Mouse (Mus musculus): ENCODE measurements at regions not wholly inside any gene's neighbourhood (a gene's known extent, or its start where the extent isn't known, plus 50 kb on each side); places are given as distances from the start of the nearest gene placed in this dataset.
A peak's percentile ranks its signal among the peaks of the same experiment; 100 is the strongest.

DNA sequence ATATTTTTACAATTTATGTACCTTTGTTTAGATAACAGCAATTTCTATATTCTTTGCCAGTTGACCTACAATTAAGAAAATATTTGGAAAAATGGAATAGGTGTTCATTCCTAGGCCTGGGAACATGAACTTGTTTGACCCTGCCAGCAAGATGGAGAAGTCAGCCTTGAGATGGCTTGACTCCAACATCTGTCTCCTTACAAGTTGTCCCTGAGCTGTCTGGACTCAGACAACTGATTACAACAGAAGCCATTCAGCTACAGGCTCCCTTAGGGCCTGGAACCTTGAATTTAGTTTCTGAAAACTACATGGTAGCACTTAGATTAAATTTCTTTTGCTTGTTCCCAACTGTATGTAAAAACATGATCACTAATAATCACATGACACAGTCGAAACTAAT, 148.9 kb upstream of the Trim24 start:
- H3K79me2 ChIP-seq (replicated peaks; ENCODE audit: control insufficient read depth, insufficient read depth, low read length), result no peaks in the 10 kb centered on the region
- DNase-seq, result no peak
- WGBS, result 50% methylated on average over 1 of the region's 1 CpGs
- H3K27ac ChIP-seq, result no peak overlapping the region
- intact Hi-C loops (cut with DNase I), result loop anchor here (5.0 kb wide), 1 partner anchor 64 kb away; no protein-coding TSS in a partner anchor
- TF ChIP-seq CTCF (IDR thresholded peaks at IDR 0.05) (no peak), POLR2A (IDR thresholded peaks at IDR 0.05; ENCODE audit: insufficient read depth, low read depth, low read length) (no peak), EP300 (IDR thresholded peaks at IDR 0.05; ENCODE audit: insufficient read depth, low read depth, low read length) (no peak)
- H3K36me3 ChIP-seq (ENCODE audit: control insufficient read depth, insufficient read depth, low read length), result peaks cover 2% of the 10 kb centered on the region
- peaks cover 2% of the 10 kb centered on the region for H3K4me1 ChIP-seq (ENCODE audit: control insufficient read depth, insufficient read depth, low read length)
- no peak overlapping the region for H3K9ac ChIP-seq (ENCODE audit: low read depth, low read length)
- no peaks in the 10 kb centered on the region for H3K27me3 ChIP-seq (ENCODE audit: control insufficient read depth, insufficient read depth, low read length)
- H3K4me3 ChIP-seq, result no peak overlapping the region

GRCm38 (mm10) chr6:37723337-37723736, 147.3 kb upstream of the Trim24 start:
- Histone ChIP-seq H3K4me3 (no peak overlapping the region), H3K36me3 (ENCODE audit: control insufficient read depth, insufficient read depth, low read length) (peaks cover 2% of the 10 kb centered on the region), H3K9ac (ENCODE audit: low read depth, low read length) (no peak overlapping the region), H3K27ac (peak overlapping the region; percentile 67), H3K27me3 (ENCODE audit: control insufficient read depth, insufficient read depth, low read length) (no peaks in the 10 kb centered on the region), H3K79me2 (replicated peaks; ENCODE audit: control insufficient read depth, insufficient read depth, low read length) (no peaks in the 10 kb centered on the region), H3K4me1 (ENCODE audit: control insufficient read depth, insufficient read depth, low read length) (peaks cover 2% of the 10 kb centered on the region)
- intact Hi-C loops (cut with DNase I), result loop anchor here (5.0 kb wide), 1 partner anchor 66 kb away; no protein-coding TSS in a partner anchor
- TF ChIP-seq EP300 (IDR thresholded peaks at IDR 0.05; ENCODE audit: insufficient read depth, low read depth, low read length) (peak; percentile 52; the same call in 1 of the 2 replicates), CTCF (IDR thresholded peaks at IDR 0.05) (no peak)
- DNase-seq, result no peak
- 14% methylated on average over 4 of the region's 4 CpGs for whole genome bisulfite sequencing

GRCm38 (mm10) chr6:37724240-37724639, 146.4 kb upstream of the Trim24 start:
- no peak for DNase-seq
- no peak for TF ChIP-seq EP300 (IDR thresholded peaks at IDR 0.05; ENCODE audit: insufficient read depth, low read depth, low read length)
- TF ChIP-seq CTCF (IDR thresholded peaks at IDR 0.05), result no peak
- TF ChIP-seq POLR2A (IDR thresholded peaks at IDR 0.05; ENCODE audit: insufficient read depth, low read depth, low read length), result no peak
- peaks cover 2% of the 10 kb centered on the region for H3K4me1 ChIP-seq (ENCODE audit: control insufficient read depth, insufficient read depth, low read length)
- no peak overlapping the region for H3K4me3 ChIP-seq
- H3K79me2 ChIP-seq (replicated peaks; ENCODE audit: control insufficient read depth, insufficient read depth, low read length), result no peaks in the 10 kb centered on the region
- H3K27ac ChIP-seq, result peak overlapping the region; percentile 67
- H3K27me3 ChIP-seq (ENCODE audit: control insufficient read depth, insufficient read depth, low read length), result no peaks in the 10 kb centered on the region
- no peak overlapping the region for H3K9ac ChIP-seq (ENCODE audit: low read depth, low read length)
- intact Hi-C loops (cut with DNase I), result loop anchor here (5.0 kb wide), 1 partner anchor 67 kb away; no protein-coding TSS in a partner anchor
- 91% methylated on average over 5 of the region's 5 CpGs for WGBS
- peaks cover 2% of the 10 kb centered on the region for H3K36me3 ChIP-seq (ENCODE audit: control insufficient read depth, insufficient read depth, low read length)

DNA sequence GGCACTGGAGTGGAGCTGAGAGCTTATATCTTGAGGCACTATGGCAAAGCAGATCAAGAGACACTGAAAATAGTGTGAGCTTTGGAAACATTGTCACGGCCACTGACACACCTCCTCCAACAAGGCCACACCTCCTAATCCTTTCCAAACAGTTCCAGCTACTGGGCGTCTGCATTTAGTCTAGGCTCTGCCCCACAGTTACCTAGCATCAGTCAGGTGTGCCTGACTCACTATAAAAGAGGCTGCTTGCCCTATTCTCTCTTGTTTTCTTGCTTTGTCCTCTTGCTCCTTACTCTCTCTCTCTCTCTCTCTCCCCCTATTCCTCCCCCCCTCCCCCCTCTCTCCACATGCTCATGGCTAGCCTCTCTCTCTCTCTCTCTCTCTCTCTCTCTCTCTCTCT, 142.0 kb upstream of the Trim24 start:
- peaks cover 3% of the 10 kb centered on the region for H3K4me1 ChIP-seq (ENCODE audit: control insufficient read depth, insufficient read depth, low read length)
- no peak overlapping the region for H3K4me3 ChIP-seq
- WGBS, result 89% methylated on average over 2 of the region's 2 CpGs
- no peaks in the 10 kb centered on the region for H3K79me2 ChIP-seq (replicated peaks; ENCODE audit: control insufficient read depth, insufficient read depth, low read length)
- DNase-seq, result no peak
- TF ChIP-seq POLR2A (IDR thresholded peaks at IDR 0.05; ENCODE audit: insufficient read depth, low read depth, low read length) (no peak), EP300 (IDR thresholded peaks at IDR 0.05; ENCODE audit: insufficient read depth, low read depth, low read length) (no peak), CTCF (IDR thresholded peaks at IDR 0.05) (no peak)
- no peaks in the 10 kb centered on the region for H3K27me3 ChIP-seq (ENCODE audit: control insufficient read depth, insufficient read depth, low read length)
- H3K36me3 ChIP-seq (ENCODE audit: control insufficient read depth, insufficient read depth, low read length), result peaks cover 2% of the 10 kb centered on the region
- no peak overlapping the region for H3K9ac ChIP-seq (ENCODE audit: low read depth, low read length)
- intact Hi-C loops (cut with DNase I), result no loop called here
- H3K27ac ChIP-seq, result no peak overlapping the region

- 97% methylated on average over 2 of the region's 2 CpGs for WGBS
- no peak for DNase-seq
Measured at GRCm38 (mm10) chr6:37729165-37729564, 141.4 kb upstream of the Trim24 start.

DNA sequence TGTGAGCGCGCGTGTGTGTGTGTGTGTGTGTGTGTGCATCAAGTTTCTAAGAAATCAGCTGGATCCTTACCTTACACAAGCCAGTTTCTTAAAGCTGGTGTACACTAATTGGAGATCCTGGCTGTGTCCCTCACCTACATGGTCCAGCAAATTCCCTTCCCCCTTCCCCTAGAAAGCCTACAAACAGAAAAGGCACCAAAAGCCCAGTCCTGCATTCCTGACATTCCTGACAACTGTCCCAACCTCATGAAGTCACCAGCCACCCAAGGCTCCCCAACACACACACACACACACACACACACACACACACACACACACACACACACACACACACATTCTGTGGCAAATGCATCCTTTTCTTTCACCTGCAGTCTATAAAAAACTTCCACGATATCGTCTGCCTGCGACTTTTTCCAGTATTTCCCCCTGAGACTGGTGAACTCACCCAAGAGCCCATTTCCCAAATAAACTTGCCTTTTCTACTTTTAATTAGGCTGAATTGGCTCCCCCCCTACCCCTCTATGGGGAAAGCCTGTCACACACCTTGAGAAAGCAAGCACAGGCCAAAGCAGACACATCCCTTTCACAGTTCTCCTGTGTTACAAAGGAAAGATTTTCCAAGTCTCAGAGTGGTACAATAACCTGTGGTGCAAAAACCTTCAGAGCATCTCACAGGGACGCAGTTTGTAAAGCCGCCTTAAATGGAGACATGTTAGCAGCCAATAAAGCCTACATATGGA, 139.9 kb upstream of the Trim24 start:
- H3K27ac ChIP-seq, result no peak overlapping the region; the same call in 1 of the 2 replicates
- intact Hi-C loops (cut with DNase I), result loop anchor here (10.0 kb wide), 2 partner anchors 204 to 334 kb away; no protein-coding TSS in a partner anchor
- H3K27me3 ChIP-seq (ENCODE audit: control insufficient read depth, insufficient read depth, low read length), result no peaks in the 10 kb centered on the region
- no peak overlapping the region for H3K9ac ChIP-seq (ENCODE audit: low read depth, low read length)
- no peaks in the 10 kb centered on the region for H3K79me2 ChIP-seq (replicated peaks; ENCODE audit: control insufficient read depth, insufficient read depth, low read length)
- H3K4me3 ChIP-seq, result no peak overlapping the region
- H3K36me3 ChIP-seq (ENCODE audit: control insufficient read depth, insufficient read depth, low read length), result no peaks in the 10 kb centered on the region
- DNase-seq, result no peak
- TF ChIP-seq EP300 (IDR thresholded peaks at IDR 0.05; ENCODE audit: insufficient read depth, low read depth, low read length) (no peak), CTCF (IDR thresholded peaks at IDR 0.05) (no peak), POLR2A (IDR thresholded peaks at IDR 0.05; ENCODE audit: insufficient read depth, low read depth, low read length) (no peak)
- peaks cover 1% of the 10 kb centered on the region; the same call in 1 of the 2 replicates for H3K4me1 ChIP-seq (ENCODE audit: control insufficient read depth, insufficient read depth, low read length)
- 57% methylated on average over 8 of the region's 8 CpGs for WGBS

More at GRCm38 (mm10) chr6:37729165-37729564, 141.4 kb upstream of the Trim24 start:
- no peaks in the 10 kb centered on the region for H3K36me3 ChIP-seq (ENCODE audit: control insufficient read depth, insufficient read depth, low read length)
- intact Hi-C loops (cut with DNase I), result no loop called here
- no peaks in the 10 kb centered on the region for H3K79me2 ChIP-seq (replicated peaks; ENCODE audit: control insufficient read depth, insufficient read depth, low read length)
- H3K9ac ChIP-seq (ENCODE audit: low read depth, low read length), result no peak overlapping the region
- H3K4me3 ChIP-seq, result no peak overlapping the region
- TF ChIP-seq POLR2A (IDR thresholded peaks at IDR 0.05; ENCODE audit: insufficient read depth, low read depth, low read length), result no peak
- no peak for TF ChIP-seq CTCF (IDR thresholded peaks at IDR 0.05)
- TF ChIP-seq EP300 (IDR thresholded peaks at IDR 0.05; ENCODE audit: insufficient read depth, low read depth, low read length), result no peak
- no peaks in the 10 kb centered on the region for H3K27me3 ChIP-seq (ENCODE audit: control insufficient read depth, insufficient read depth, low read length)
- peaks cover 1% of the 10 kb centered on the region for H3K4me1 ChIP-seq (ENCODE audit: control insufficient read depth, insufficient read depth, low read length)
- no peak overlapping the region for H3K27ac ChIP-seq
